ENCODE assay signal across 25 mouse cellular contexts in genomic region chr16:25835301-25835700, GRCm38 (mm10).
A peak's percentile ranks its signal among the peaks of the same experiment; 100 is the strongest.
DNase-seq lines count a peak whose midpoint lies in the region; ATAC-seq and TF ChIP-seq lines count a peak whose summit lies in the region.
"Had no signal": no experiment of that assay in that cellular context is flagged by ENCODE, and none has a peak within 500 bp of the region (broad histone marks: within the 10 kb centered on the region; RNA-seq: fewer than 3 reads in every experiment).

No protein-coding gene starts in this region.

- H3K27me3 ChIP-seq in limb, embryonic 15.5 days = no peaks in the 10 kb centered on the region
- H3K27me3 ChIP-seq in limb, embryonic 10.5 days (ENCODE audit: low read depth, poor library complexity, severe bottlenecking) = no peaks in the 10 kb centered on the region
- no peaks in the 10 kb centered on the region for H3K27me3 ChIP-seq in stomach, postnatal 0 days (ENCODE audit: control insufficient read depth, insufficient read depth, low read length)
- H3K27me3 ChIP-seq in hindbrain, postnatal 0 days (ENCODE audit: insufficient read depth, low read length) = no peaks in the 10 kb centered on the region
- no peaks in the 10 kb centered on the region for H3K27me3 ChIP-seq in midbrain, postnatal 0 days (ENCODE audit: insufficient read depth, low read length)
- H3K27me3 ChIP-seq: embryonic facial prominence, embryonic 12.5 days; forebrain, embryonic 15.5 days; hindbrain, embryonic 12.5 days; Patski had no signal

- TF ChIP-seq CTCF in stomach, postnatal 0 days (IDR thresholded peaks at IDR 0.05; ENCODE audit: low read depth) = no peak
- no peak for TF ChIP-seq CTCF in hindbrain, postnatal 0 days (IDR thresholded peaks at IDR 0.05; ENCODE audit: low read depth)
- no peak for TF ChIP-seq CTCF in midbrain, postnatal 0 days (IDR thresholded peaks at IDR 0.05)

- TF ChIP-seq EP300 in stomach, postnatal 0 days (optimal IDR thresholded peaks at IDR 0.05) = no peak

- WGBS in limb, embryonic 15.5 days = 55% methylated on average over 3 of the region's 3 CpGs
- 84% methylated on average over 3 of the region's 3 CpGs for WGBS in limb, embryonic 10.5 days
- WGBS in stomach, postnatal 0 days = 52% methylated on average over 3 of the region's 3 CpGs
- WGBS in hindbrain, postnatal 0 days = 85% methylated on average over 3 of the region's 3 CpGs
- 96% methylated on average over 3 of the region's 3 CpGs for WGBS in midbrain, postnatal 0 days

- no peak overlapping the region for H3K4me2 ChIP-seq in limb, embryonic 15.5 days
- H3K4me2 ChIP-seq in stomach, postnatal 0 days (replicated peaks; ENCODE audit: low read depth) = no peak overlapping the region
- H3K4me2 ChIP-seq in hindbrain, postnatal 0 days (ENCODE audit: low read depth, low read length) = no peak overlapping the region
- H3K4me2 ChIP-seq in midbrain, postnatal 0 days (ENCODE audit: low read depth, low read length, poor library complexity, severe bottlenecking) = no peak overlapping the region
- H3K4me2 ChIP-seq: embryonic facial prominence, embryonic 12.5 days; forebrain, embryonic 15.5 days; hindbrain, embryonic 12.5 days had no signal

- no peaks in the 10 kb centered on the region for H3K36me3 ChIP-seq in limb, embryonic 15.5 days
- no peaks in the 10 kb centered on the region for H3K36me3 ChIP-seq in limb, embryonic 10.5 days
- H3K36me3 ChIP-seq in stomach, postnatal 0 days (ENCODE audit: control insufficient read depth, insufficient read depth, low read length) = no peaks in the 10 kb centered on the region
- no peaks in the 10 kb centered on the region for H3K36me3 ChIP-seq in hindbrain, postnatal 0 days (ENCODE audit: insufficient read depth, low read length)
- H3K36me3 ChIP-seq in midbrain, postnatal 0 days (ENCODE audit: insufficient read depth, low read length) = no peaks in the 10 kb centered on the region
- H3K36me3 ChIP-seq: embryonic facial prominence, embryonic 12.5 days; forebrain, embryonic 15.5 days; heart, embryonic 10.5 days; hindbrain, embryonic 12.5 days had no signal

- no peak overlapping the region for H3K4me3 ChIP-seq in limb, embryonic 15.5 days
- H3K4me3 ChIP-seq in limb, embryonic 10.5 days = no peak overlapping the region
- H3K4me3 ChIP-seq in stomach, postnatal 0 days (ENCODE audit: low read depth, low read length) = no peak overlapping the region
- no peak overlapping the region for H3K4me3 ChIP-seq in hindbrain, postnatal 0 days (ENCODE audit: low read length)
- H3K4me3 ChIP-seq in midbrain, postnatal 0 days (ENCODE audit: low read depth, low read length) = no peak overlapping the region
- H3K4me3 ChIP-seq: embryonic facial prominence, embryonic 12.5 days; erythroblast, embryonic 14.5 days; forebrain, embryonic 15.5 days; heart, embryonic 10.5 days; hindbrain, embryonic 12.5 days had no signal

- peak overlapping the region; percentile 8; the same call in 1 of the 2 replicates for H3K27ac ChIP-seq in limb, embryonic 15.5 days
- H3K27ac ChIP-seq in limb, embryonic 10.5 days = no peak overlapping the region
- peak overlapping the region; percentile 56; the same call in 1 of the 2 replicates for H3K27ac ChIP-seq in stomach, postnatal 0 days (replicated peaks)
- H3K27ac ChIP-seq in hindbrain, postnatal 0 days = no peak overlapping the region
- H3K27ac ChIP-seq in midbrain, postnatal 0 days (ENCODE audit: low read depth, low read length) = no peak overlapping the region
- H3K27ac ChIP-seq: embryonic facial prominence, embryonic 12.5 days; forebrain, embryonic 15.5 days; heart, embryonic 10.5 days; hindbrain, embryonic 12.5 days had no signal

- peaks cover 9% of the 10 kb centered on the region; the same call in 1 of the 2 replicates for H3K4me1 ChIP-seq in limb, embryonic 15.5 days
- H3K4me1 ChIP-seq in limb, embryonic 10.5 days = peaks cover 17% of the 10 kb centered on the region; the same call in 1 of the 2 replicates
- no peaks in the 10 kb centered on the region; the same call in 1 of the 2 replicates for H3K4me1 ChIP-seq in stomach, postnatal 0 days (replicated peaks; ENCODE audit: control insufficient read depth, insufficient read depth)
- no peaks in the 10 kb centered on the region for H3K4me1 ChIP-seq in hindbrain, postnatal 0 days (ENCODE audit: insufficient read depth, low read length)
- H3K4me1 ChIP-seq in midbrain, postnatal 0 days (ENCODE audit: insufficient read depth, low read length) = no peaks in the 10 kb centered on the region
- H3K4me1 ChIP-seq: forebrain, embryonic 15.5 days; hindbrain, embryonic 12.5 days had no signal

- ATAC-seq in limb, embryonic 15.5 days (ENCODE audit: insufficient number of reproducible peaks, low FRiP score, low TSS enrichment, low read depth) = no peak
- no peak for ATAC-seq in stomach, postnatal 0 days (ENCODE audit: low FRiP score, low TSS enrichment)
- no peak for ATAC-seq in hindbrain, postnatal 0 days
- no peak for ATAC-seq in midbrain, postnatal 0 days (ENCODE audit: low FRiP score)
- ATAC-seq: activated CD4-positive, CD25-positive, alpha-beta regulatory T cell, adult 4 months; forebrain, embryonic 15.5 days; hindbrain, embryonic 16.5 days; Patski had no signal

- H3K9ac ChIP-seq in limb, embryonic 15.5 days = no peak overlapping the region
- no peak overlapping the region for H3K9ac ChIP-seq in stomach, postnatal 0 days (ENCODE audit: low read length)
- no peak overlapping the region for H3K9ac ChIP-seq in hindbrain, postnatal 0 days (replicated peaks; ENCODE audit: low read length)
- H3K9ac ChIP-seq in midbrain, postnatal 0 days (replicated peaks; ENCODE audit: low read length, poor library complexity, severe bottlenecking) = no peak overlapping the region
- H3K9ac ChIP-seq: embryonic facial prominence, embryonic 12.5 days; forebrain, embryonic 15.5 days; hindbrain, embryonic 12.5 days had no signal

- no peak for DNase-seq in limb, embryonic 10.5 days (ENCODE audit: low spot score)
- DNase-seq in NIH3T3 (ENCODE audit: low read depth) = peak; percentile 65
- peak; percentile 49 for DNase-seq in fibroblast of lung, adult 2 months (ENCODE audit: low read depth)
- DNase-seq in stomach, postnatal 0 days (ENCODE audit: low spot score) = no peak
- DNase-seq in hindbrain, postnatal 0 days (ENCODE audit: low spot score) = no peak
- DNase-seq in midbrain, postnatal 0 days (ENCODE audit: low spot score) = no peak
- DNase-seq: adrenal gland, adult 2 months; adrenal gland, postnatal 25 days; B cell, adult 2 months; cerebellum, adult 8-10 months; cerebellum, postnatal 14 days; embryo, embryonic 11 days; gastrocnemius, postnatal 36 days; heart, adult 18-20 months; heart, postnatal 10 days; heart, postnatal 4 days had no signal

- no peaks in the 10 kb centered on the region for H3K9me3 ChIP-seq in limb, embryonic 15.5 days
- H3K9me3 ChIP-seq in limb, embryonic 10.5 days (replicated peaks) = no peaks in the 10 kb centered on the region
- H3K9me3 ChIP-seq in stomach, postnatal 0 days (ENCODE audit: control insufficient read depth, low read length) = no peaks in the 10 kb centered on the region
- H3K9me3 ChIP-seq in hindbrain, postnatal 0 days (ENCODE audit: low read length) = no peaks in the 10 kb centered on the region
- no peaks in the 10 kb centered on the region for H3K9me3 ChIP-seq in midbrain, postnatal 0 days (ENCODE audit: low read length)
- H3K9me3 ChIP-seq: embryonic facial prominence, embryonic 12.5 days; forebrain, embryonic 15.5 days; heart, embryonic 10.5 days; hindbrain, embryonic 12.5 days had no signal

Comparison
In these comparisons a context has a peak if more than half of its experiments do, and no peak if none do; other contexts are left out.
1. H3K27ac ChIP-seq: peak in limb, embryonic 15.5 days (single experiment) and stomach, postnatal 0 days (single experiment); none in limb, embryonic 10.5 days (single experiment), hindbrain, postnatal 0 days (single experiment) and midbrain, postnatal 0 days (single experiment).
2. DNase-seq: peak in NIH3T3 (single experiment) and fibroblast of lung, adult 2 months (single experiment); none in limb, embryonic 10.5 days (single experiment), stomach, postnatal 0 days (single experiment), hindbrain, postnatal 0 days (single experiment) and midbrain, postnatal 0 days (single experiment).